Mouse (Mus musculus) intestine, postnatal 0 days (tissue): ENCODE data around the gene Slc35f1. TPM values are rescaled to one million over a fixed set of nuclear protein-coding genes. Genes with fewer than 3 reads are reported as not detected.

ENCODE experiments used
- ATAC-seq: fragments of 200-750 bp; cut with Nextera tagmentation; 2 replicates; pipeline ENCODE4 v1.8.0; 2017; ENCODE audit warnings: mild to moderate bottlenecking, moderate TSS enrichment, moderate library complexity
- H3K27ac ChIP-seq: fragments of 300-500 bp; sonication (generic); 2 replicates; pipeline ENCODE4 v1.5.1; 2014; ENCODE audit warnings: mild to moderate bottlenecking, low read depth, low read length, moderate library complexity
- H3K27me3 ChIP-seq: fragments of 300-500 bp; sonication (generic); replicated peaks from 2 replicates; pipeline ENCODE4 v1.6.1; 2014; ENCODE audit warnings: low read length, mixed read lengths; ENCODE audit not compliant: control insufficient read depth, insufficient read depth
- H3K36me3 ChIP-seq: fragments of 300-500 bp; sonication (generic); 2 replicates; pipeline ENCODE4 v1.6.1; 2014; ENCODE audit warnings: mild to moderate bottlenecking, moderate library complexity; ENCODE audit not compliant: control insufficient read depth, insufficient read depth
- H3K4me1 ChIP-seq: fragments of 300-500 bp; sonication (generic); replicated peaks from 2 replicates; pipeline ENCODE4 v1.6.1; 2014; ENCODE audit warnings: antibody characterized with exemption, low read length, mixed read lengths; ENCODE audit not compliant: control insufficient read depth, insufficient read depth
- H3K4me2 ChIP-seq: fragments of 300-500 bp; sonication (generic); replicated peaks from 2 replicates; pipeline ENCODE4 v1.6.1; 2014; ENCODE audit warnings: low read depth, mild to moderate bottlenecking, moderate library complexity
- H3K4me3 ChIP-seq: fragments of 300-500 bp; sonication (generic); 2 replicates; pipeline ENCODE4 v1.5.1; 2014; ENCODE audit warnings: low read depth, low read length
- H3K9ac ChIP-seq: fragments of 300-500 bp; sonication (generic); 2 replicates; pipeline ENCODE4 v1.6.1; 2014; ENCODE audit warnings: mild to moderate bottlenecking, low read depth, low read length
- H3K9me3 ChIP-seq: fragments of 300-500 bp; sonication (generic); 2 replicates; pipeline ENCODE4 v1.6.1; 2016; ENCODE audit warnings: mixed run types; ENCODE audit not compliant: control insufficient read depth
- CTCF ChIP-seq: sonication (generic); IDR thresholded peaks from 2 replicates; pipeline ENCODE4 v1.5.1; 2016; ENCODE audit warnings: low read depth, mild to moderate bottlenecking, control low read depth, antibody characterized with exemption, moderate library complexity
- WGBS: fragments of 180-500 bp; shearing (Covaris S2); extraction: QIAGEN DNeasy Blood & Tissue Kit; methylation state at CpG from one replicate; pipeline ENCODE4 v1.1.7; 2014; 5-methylcytosine and 5-hydroxymethylcytosine counted together
- polyA plus RNA-seq: library from polyadenylated mRNA; unstranded; fragments of >200 nt; fragmentation: Nextera tagmentation; extraction: Ambion mirVana; gene quantifications from 2 replicates; pipeline ENCODE4 v1.2.1, GENCODE M21; 2015

Gene Slc35f1
- polyA plus RNA-seq, 1 experiment from 2014 or later = 1.2 TPM

GRCm38 (mm10) chr10:52992246-52992645, 301.9 kb downstream of the Slc35f1 start:
- no peak overlapping the region for H3K4me2 ChIP-seq
- no peak overlapping the region for H3K27ac ChIP-seq
- no peaks in the 10 kb centered on the region for H3K9me3 ChIP-seq
- no peaks in the 10 kb centered on the region for H3K27me3 ChIP-seq
- no peaks in the 10 kb centered on the region for H3K4me1 ChIP-seq
- H3K4me3 ChIP-seq = no peak overlapping the region
- no peaks in the 10 kb centered on the region for H3K36me3 ChIP-seq
- no peak overlapping the region for H3K9ac ChIP-seq
- ATAC-seq = no peak
- no peak for TF ChIP-seq CTCF
- 44% methylated on average over 2 of the region's 2 CpGs for WGBS

DNA sequence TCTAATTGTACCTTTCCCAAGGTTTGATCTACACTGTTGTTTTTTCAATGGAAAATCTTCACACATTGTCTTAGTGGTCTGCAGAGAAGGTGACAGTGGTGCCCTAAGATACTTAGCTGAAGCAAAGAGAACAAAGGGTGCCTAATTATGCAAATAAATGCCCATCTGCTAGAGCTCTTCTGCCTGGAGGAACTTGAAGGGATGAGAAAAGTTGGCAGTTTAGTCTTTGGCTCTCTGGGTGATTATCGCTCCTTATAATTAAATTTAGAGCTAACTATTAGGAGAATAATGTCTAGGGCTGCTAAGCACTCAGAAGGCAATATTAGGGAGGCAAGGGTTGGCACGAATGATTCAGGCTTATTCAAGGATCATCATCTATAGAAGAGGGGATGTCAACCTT, 306.6 kb downstream of the Slc35f1 start:
- Histone ChIP-seq H3K9me3 (no peaks in the 10 kb centered on the region), H3K36me3 (no peaks in the 10 kb centered on the region), H3K4me2 (no peak overlapping the region), H3K4me1 (no peaks in the 10 kb centered on the region), H3K4me3 (no peak overlapping the region), H3K27ac (no peak overlapping the region), H3K27me3 (no peaks in the 10 kb centered on the region), H3K9ac (no peak overlapping the region)
- no peak for TF ChIP-seq CTCF
- no peak for ATAC-seq
- 72% methylated on average over 2 of the region's 2 CpGs for WGBS

DNA sequence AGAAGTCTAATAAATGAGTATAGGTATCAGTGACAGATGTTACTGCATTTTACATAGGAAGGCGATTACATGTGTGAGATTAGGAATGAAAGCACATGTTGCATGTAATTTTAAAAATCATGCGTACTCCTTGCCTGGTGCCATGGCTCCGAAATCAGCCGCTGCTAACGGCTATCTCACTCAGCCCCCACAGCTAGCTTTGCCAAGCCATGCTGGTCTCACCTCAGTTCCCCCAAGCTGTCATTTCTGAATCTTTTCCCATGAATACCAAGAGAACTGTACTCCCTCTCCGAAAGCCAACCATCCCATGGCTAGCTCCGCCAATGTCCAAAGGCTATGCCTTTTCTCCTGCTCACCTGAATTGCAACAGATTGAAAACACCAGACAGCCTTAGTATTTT, 310.8 kb downstream of the Slc35f1 start:
- no peak overlapping the region for H3K4me2 ChIP-seq
- H3K27me3 ChIP-seq = no peaks in the 10 kb centered on the region
- H3K27ac ChIP-seq = no peak overlapping the region
- no peak for ATAC-seq
- H3K4me3 ChIP-seq = no peak overlapping the region
- no peak overlapping the region for H3K9ac ChIP-seq
- H3K4me1 ChIP-seq = no peaks in the 10 kb centered on the region
- TF ChIP-seq CTCF = no peak
- no peaks in the 10 kb centered on the region for H3K9me3 ChIP-seq
- 96% methylated on average over 7 of the region's 7 CpGs for WGBS
- H3K36me3 ChIP-seq = no peaks in the 10 kb centered on the region

DNA sequence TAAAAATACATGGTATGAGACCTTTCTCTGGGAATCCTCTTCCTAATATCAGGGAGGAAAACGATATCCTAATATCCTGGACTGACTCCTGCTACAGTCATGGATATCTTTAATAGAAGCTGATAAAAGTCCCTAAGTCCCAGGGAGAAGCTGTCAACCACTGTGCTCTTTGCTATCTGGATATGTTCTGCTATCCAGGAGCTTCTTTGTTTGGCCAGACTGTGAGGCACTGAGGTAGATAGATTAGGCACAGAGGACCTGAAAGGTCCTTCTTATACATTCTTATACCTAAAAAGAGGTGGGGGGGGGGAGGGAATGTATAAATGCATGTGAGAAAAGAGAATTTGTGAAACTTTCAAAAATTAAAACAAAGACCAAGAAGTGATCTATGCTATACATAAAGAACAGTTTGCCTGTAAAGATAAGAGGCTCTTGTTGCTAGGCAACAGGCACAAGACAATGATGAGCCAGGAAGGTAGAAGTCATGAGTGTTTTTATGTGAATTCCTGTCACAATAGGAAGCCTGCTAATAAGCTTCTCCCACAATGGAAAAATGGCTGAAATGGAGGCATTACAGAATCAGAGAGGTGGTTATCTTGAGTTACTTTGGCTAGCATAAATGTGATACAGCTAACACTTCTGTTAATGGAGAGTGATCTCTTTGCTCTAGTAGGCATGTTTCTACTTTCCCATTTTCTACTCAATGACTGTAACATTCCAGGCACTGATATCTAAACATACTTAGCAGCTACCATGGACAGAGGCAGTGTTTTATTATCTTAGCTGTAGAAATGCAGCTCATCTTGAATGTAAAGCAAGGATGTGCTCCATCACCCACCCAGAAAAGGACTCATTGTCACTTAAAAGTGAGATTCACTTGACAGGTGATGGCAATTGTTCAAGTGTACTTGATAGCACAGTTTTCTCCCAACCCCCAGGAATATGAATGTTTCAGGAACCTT, 316.2 kb downstream of the Slc35f1 start:
- H3K9me3 ChIP-seq = no peaks in the 10 kb centered on the region
- H3K36me3 ChIP-seq = no peaks in the 10 kb centered on the region
- H3K9ac ChIP-seq = no peak overlapping the region
- H3K27ac ChIP-seq = no peak overlapping the region
- H3K4me2 ChIP-seq = no peak overlapping the region
- H3K27me3 ChIP-seq = no peaks in the 10 kb centered on the region
- no peaks in the 10 kb centered on the region for H3K4me1 ChIP-seq
- 76% methylated on average over 1 of the region's 1 CpGs for WGBS
- ATAC-seq = no peak
- H3K4me3 ChIP-seq = no peak overlapping the region
- no peak for TF ChIP-seq CTCF

DNA sequence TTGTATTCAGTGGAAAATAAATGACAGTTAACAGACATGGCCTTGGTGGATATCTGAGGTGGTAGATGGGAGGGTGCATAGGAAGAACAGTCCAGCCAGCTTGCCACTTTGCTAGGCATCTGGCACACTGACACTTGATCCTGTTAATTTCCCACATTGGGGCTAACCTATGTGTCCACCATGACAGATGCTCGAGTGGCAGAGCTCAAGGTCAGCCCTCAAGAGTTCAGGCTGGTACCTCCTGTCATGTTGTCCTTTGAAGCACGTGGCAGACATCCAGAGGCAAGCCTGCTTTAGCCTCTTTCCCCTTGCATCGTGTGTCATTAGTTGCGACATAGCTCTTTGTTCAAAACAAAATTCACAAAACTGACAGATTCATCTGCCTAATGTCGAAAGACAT, 323.5 kb downstream of the Slc35f1 start:
- no peak overlapping the region for H3K4me3 ChIP-seq
- 58% methylated on average over 5 of the region's 5 CpGs for WGBS
- ATAC-seq = no peak

DNA sequence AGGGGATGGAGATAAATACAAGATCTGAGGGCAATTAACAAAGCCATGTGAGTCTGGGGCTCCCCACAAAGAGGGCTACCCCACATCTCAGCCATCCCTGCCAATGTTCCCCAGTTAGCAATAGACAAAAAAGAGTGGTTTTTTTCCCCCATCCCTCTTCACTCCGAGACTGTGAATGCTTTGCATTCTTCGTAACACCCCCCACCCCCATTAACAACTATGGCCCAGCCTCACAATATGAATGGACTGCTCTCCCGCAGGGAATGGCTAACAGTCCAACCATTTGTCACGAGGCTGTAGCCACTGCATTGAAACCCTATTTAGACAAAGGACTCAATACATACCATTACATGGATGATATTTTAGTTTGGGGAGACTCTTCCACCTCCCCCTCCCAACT, 338.1 kb downstream of the Slc35f1 start:
- Histone ChIP-seq H3K4me2 (no peak overlapping the region), H3K9ac (no peak overlapping the region), H3K4me1 (no peaks in the 10 kb centered on the region), H3K9me3 (no peaks in the 10 kb centered on the region), H3K27me3 (no peaks in the 10 kb centered on the region), H3K4me3 (no peak overlapping the region), H3K36me3 (no peaks in the 10 kb centered on the region), H3K27ac (no peak overlapping the region)
- no peak for ATAC-seq
- no peak for TF ChIP-seq CTCF
- WGBS = 56% methylated on average over 4 of the region's 4 CpGs

More for the DNA sequence above, 323.5 kb downstream of the Slc35f1 start:
- Histone ChIP-seq H3K9me3 (no peaks in the 10 kb centered on the region), H3K36me3 (no peaks in the 10 kb centered on the region), H3K27me3 (no peaks in the 10 kb centered on the region), H3K4me1 (no peaks in the 10 kb centered on the region), H3K9ac (no peak overlapping the region), H3K4me2 (no peak overlapping the region), H3K27ac (no peak overlapping the region)
- TF ChIP-seq CTCF = no peak
